Mouse (Mus musculus) CD4-positive, CD25-positive, alpha-beta regulatory T cell, adult 2 months (primary cell): Measurements from ENCODE around the gene Zmat5.
"Not testable (repeated sequence)": the region's sequence is repeated elsewhere in the genome, so short reads cannot be mapped to it uniquely, and the experiment has no call there.

ENCODE experiments used
- DNase-seq: peaks from one replicate; pipeline ENCODE4 v3.0.0-alpha.2; 2012; ENCODE audit warnings: low read depth, low spot score

The Zmat5 gene

GRCm38 (mm10) chr11:4688632-4689380, 15.7 kb upstream of the Zmat5 start:
- DNase-seq: no peak

GRCm38 (mm10) chr11:4690353-4690752, 14.1 kb upstream of the Zmat5 start:
- DNase-seq: no peak

- no peak for DNase-seq
These were observed 13.3 kb upstream of the Zmat5 start for GRCm38 (mm10) chr11:4691213-4691612.

GRCm38 (mm10) chr11:4692162-4692561, 12.3 kb upstream of the Zmat5 start:
- DNase-seq: no peak

- DNase-seq: no peak
These were observed 7.2 kb upstream of the Zmat5 start for GRCm38 (mm10) chr11:4697043-4697983.

- DNase-seq: no peak
These were observed 3.8 kb upstream of the Zmat5 start for GRCm38 (mm10) chr11:4700726-4701125.

GRCm38 (mm10) chr11:4703688-4704071, 798 bp upstream of the Zmat5 start:
- no peak for DNase-seq

- DNase-seq: no peak
These were observed 700 bp downstream of the Zmat5 start for GRCm38 (mm10) chr11:4705178-4705577.

- DNase-seq: not testable (repeated sequence)
These were observed 5.7 kb downstream of the Zmat5 start for GRCm38 (mm10) chr11:4710188-4710587.

GRCm38 (mm10) chr11:4712822-4713221, 8.3 kb downstream of the Zmat5 start:
- DNase-seq: no peak

- DNase-seq: no peak
These were observed 10.2 kb downstream of the Zmat5 start for GRCm38 (mm10) chr11:4714727-4715126.

- DNase-seq: no peak
These were observed 11.1 kb downstream of the Zmat5 start for GRCm38 (mm10) chr11:4715596-4715995.

GRCm38 (mm10) chr11:4716530-4717236, 12.2 kb downstream of the Zmat5 start:
- DNase-seq: no peak

GRCm38 (mm10) chr11:4718548-4718947, 14.1 kb downstream of the Zmat5 start:
- DNase-seq: no peak

GRCm38 (mm10) chr11:4719961-4720360, 15.5 kb downstream of the Zmat5 start:
- DNase-seq: no peak

- no peak for DNase-seq
These were observed 15.9 kb downstream of the Zmat5 start for GRCm38 (mm10) chr11:4720393-4720792.

GRCm38 (mm10) chr11:4720900-4721580, 16.6 kb downstream of the Zmat5 start:
- no peak for DNase-seq

GRCm38 (mm10) chr11:4721728-4722127, 17.2 kb downstream of the Zmat5 start:
- DNase-seq: no peak

GRCm38 (mm10) chr11:4729603-4730002, 25.1 kb downstream of the Zmat5 start:
- no peak for DNase-seq

- no peak for DNase-seq
These were observed 25.6 kb downstream of the Zmat5 start for GRCm38 (mm10) chr11:4730096-4730495.

GRCm38 (mm10) chr11:4730913-4731312, 26.4 kb downstream of the Zmat5 start:
- no peak for DNase-seq
